Mouse (Mus musculus) lung, postnatal 25 days (tissue): Measurements from ENCODE around the gene Glod5.
"Not testable (repeated sequence)": the region's sequence is repeated elsewhere in the genome, so short reads cannot be mapped to it uniquely, and the experiment has no call there.

Source experiments
- DNase-seq: peaks from one replicate; pipeline ENCODE4 v3.0.0; 2022; ENCODE audit warnings: low spot score

The Glod5 gene

GRCm38 (mm10) chrX:8018286-8018685 is at the start of gene Glod5:
Gene Glod5, minus strand, starts transcription at chrX:8018492.
- DNase-seq, result peak; percentile 5

DNA sequence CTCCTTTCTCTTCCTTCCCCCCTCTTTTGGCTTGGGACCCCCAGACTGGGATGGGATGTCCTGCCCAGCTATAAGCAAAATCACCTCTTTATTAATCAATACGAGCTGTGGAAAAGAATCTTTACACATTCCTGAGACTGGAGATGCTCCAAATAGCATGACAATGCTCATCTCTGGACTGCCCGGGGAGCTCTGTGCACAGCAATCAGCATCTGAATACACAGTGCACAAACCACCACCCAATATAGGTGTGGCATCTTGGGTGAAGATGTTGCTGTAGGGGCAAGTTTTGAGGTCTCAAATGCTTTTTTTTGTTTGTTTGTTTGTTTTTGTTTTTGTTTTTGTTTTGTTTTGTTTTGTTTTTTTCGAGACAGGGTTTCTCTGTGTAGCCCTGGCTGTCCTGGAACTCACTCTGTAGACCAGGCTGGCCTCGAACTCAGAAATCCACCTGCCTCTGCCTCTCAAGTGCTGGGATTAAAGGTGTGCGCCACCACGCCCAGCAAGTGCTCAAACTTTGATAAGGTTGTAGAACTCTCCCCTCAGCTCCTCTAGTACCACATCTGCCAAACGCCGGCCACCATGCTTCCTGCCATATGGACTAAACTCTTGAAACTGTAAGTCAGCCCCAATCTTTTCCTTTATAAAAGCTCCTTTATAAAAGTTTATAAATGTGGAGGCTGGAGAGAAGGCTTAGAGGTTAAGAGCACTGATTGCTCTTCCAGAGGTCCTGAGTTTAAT is 32.9 kb upstream of the Glod5 start:
- not testable (repeated sequence) for DNase-seq

DNA sequence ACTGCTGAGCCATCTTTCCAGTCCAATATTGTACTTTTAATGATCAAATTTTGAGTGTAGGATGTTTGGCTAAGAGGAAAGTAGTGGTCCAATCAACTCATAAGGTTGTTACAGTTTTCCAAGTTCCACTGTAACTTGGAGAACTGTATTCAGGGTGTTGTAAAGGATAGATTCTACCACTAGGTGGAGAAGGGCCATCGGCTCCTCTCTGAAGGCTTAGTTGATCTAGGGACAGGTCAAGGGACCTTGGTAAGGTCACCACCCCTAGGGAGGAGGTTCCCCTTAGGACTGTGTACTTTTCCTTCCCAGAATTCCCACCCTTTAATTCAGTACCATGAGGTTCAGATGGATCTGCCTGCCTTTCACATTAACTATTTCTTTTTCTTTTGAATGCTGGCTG is 14.7 kb upstream of the Glod5 start:
- DNase-seq, result no peak

DNA sequence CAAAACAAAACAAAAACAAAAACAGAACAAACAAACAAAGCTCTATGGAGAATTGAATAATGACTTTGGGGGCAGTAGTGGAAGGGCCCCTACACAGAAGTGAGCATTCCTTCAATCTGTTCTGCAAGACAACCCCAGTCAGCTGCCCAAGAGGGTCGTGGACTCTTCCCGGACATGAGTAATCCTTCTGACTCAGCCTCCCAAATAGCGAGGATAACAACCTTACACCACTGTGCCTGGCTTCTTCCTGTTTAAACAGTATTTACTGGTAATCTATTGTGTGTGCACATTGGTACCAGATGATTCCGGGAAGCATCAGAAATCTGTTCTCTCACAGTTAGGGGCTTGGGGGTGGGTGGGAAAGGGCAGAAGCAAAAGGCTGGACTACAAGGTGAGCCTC is 8.5 kb upstream of the Glod5 start:
- DNase-seq, result no peak

DNA sequence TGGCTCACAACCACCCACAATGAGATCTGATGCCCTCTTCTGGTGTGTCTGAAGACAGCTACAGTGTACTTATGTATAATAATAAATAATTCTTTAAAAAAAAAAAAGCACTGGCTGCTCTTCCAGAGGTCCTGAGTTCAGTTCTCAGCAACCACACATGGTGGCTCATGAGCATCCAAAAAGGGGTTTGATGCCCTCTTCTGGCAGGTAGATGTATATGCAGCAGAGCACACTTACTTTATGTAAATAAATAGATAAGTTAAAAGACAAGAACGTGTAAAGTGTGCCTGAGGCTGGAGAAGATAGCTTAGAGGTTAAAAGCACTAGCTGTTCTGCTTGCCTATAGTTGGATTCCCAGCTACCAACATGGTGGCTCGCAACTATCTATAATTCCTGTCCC is 6.5 kb upstream of the Glod5 start:
- no peak for DNase-seq

GRCm38 (mm10) chrX:8020111-8020778 is 2.0 kb upstream of the Glod5 start:
- DNase-seq, result no peak

GRCm38 (mm10) chrX:8017142-8017541 is 1.1 kb downstream of the Glod5 start:
- peak; percentile 14 for DNase-seq

DNA sequence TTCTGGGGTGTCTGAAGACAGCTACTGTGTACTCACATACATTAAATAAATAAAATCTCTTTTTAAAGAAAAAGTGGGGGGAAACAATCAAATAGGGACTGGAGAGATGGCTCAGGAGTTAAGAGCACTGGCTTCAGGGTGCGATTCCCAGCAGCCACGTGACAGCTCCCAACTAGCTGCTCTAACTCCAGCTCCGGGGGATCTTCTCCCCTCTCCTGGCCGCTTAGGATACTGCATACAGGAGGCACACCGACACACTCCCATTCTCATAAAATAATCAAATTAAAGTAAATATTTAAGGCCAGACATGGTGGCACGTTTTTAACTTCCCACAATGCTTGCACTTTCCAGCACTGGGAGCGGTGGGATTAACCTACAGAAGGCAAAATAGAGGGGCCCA is 2.6 kb downstream of the Glod5 start:
- not testable (repeated sequence) for DNase-seq

GRCm38 (mm10) chrX:8013569-8014314 is 4.5 kb downstream of the Glod5 start:
- no peak for DNase-seq

- DNase-seq, result no peak
Observed at GRCm38 (mm10) chrX:8013157-8013556, 5.1 kb downstream of the Glod5 start.

DNA sequence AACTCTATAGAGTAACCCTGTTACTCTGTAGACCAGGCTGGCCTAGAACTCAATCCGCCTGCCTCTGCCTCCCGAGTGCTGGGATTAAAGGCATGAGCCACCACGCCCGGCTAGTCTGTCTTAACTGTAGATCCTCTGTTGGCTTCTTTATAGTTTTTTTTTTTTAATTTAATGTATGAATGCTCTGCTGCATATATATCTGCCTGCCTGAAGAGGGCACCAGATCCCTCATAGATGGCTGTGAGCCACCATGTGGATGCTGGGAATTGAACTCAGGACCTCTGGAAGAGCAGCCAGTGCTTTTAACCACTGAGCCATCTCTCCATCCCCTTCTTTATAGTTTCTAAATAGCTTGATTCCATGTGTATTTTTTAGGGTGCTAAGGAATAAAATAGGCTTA is 8.9 kb downstream of the Glod5 start:
- DNase-seq, result not testable (repeated sequence)

DNA sequence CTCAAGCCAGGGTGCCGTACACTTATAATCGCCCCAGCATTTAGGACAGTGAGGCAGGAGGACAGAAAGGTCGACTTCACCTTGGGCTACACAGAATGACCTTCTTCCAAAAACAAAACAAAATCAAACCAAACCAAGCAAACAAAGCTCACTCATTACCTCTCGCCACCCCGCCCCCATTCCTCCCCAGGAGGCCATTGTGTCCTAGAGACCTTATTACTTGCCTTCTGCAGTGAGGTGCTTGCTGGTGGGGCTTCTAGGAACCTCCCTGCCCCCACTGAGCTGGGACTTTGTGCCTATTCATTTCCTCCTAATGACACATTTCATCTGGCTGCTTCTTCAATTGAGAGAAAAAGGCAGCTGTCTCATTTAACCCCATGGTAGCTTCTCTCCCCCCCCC is 9.7 kb downstream of the Glod5 start:
- DNase-seq, result no peak

DNA sequence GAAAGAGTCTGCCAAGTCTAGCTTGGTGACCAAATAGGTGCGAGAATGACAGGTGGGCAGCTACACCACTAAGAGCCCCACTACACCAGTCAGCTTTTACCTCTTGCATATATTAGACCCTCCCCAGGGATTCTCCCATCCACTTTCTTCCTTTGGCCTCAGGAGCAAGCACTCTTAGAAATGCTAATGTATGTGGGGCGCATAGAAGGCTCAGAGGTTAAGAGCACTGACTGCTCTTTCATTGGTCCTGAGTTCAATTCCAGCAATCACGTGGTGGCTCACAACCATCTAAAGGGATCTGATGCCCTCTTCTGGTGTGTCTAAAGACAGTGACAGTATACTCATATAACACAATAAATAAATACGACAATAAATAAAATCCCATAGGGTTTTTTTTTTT is 15.3 kb downstream of the Glod5 start:
- DNase-seq, result no peak

- DNase-seq, result no peak
Observed at GRCm38 (mm10) chrX:8002001-8002400, 16.3 kb downstream of the Glod5 start.

- DNase-seq, result no peak
Observed at GRCm38 (mm10) chrX:8000546-8001192, 17.6 kb downstream of the Glod5 start.

DNA sequence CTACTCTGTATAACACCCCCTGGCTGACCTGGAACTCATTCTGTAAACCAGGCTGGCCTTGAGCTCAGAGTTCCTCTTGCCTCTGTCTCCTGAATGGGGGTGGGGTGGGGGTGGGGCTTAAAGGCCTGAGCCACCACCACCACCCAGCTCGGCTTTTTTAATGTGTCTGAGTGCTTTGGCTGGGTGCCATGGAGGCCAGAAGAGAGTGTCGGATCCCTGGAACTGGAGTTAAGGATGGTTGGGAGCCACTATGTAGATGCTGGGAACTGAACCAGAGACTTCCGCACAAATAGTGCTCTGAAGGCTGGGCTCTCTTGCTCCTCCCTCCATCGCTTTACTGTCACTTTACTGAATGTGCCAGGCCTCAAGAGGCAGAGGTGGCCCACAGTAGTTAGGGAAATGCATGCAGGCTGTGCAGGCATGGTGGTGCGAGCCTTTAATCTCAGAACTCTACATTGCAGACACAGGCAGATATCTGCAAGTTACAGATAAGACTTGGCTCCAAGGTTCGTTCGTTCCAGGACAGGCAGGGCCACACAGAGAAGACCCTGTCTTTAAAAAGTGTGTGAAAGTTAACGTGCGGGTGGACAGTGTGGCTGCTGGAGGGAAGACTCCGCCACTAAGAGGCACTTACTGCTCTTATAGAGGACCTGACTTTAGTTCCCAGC is 25.1 kb downstream of the Glod5 start:
- no peak for DNase-seq

- DNase-seq, result no peak
Observed at GRCm38 (mm10) chrX:7992379-7993067, 25.8 kb downstream of the Glod5 start.

GRCm38 (mm10) chrX:7981368-7981767 is 36.9 kb downstream of the Glod5 start:
- no peak for DNase-seq

GRCm38 (mm10) chrX:7977892-7978291 is 40.4 kb downstream of the Glod5 start, which contains the start of gene Gata1:
Gene Gata1, minus strand, starts transcription at chrX:7978071.
- no peak for DNase-seq

- no peak for DNase-seq
Observed at GRCm38 (mm10) chrX:7971292-7971691, 47.0 kb downstream of the Glod5 start.

DNA sequence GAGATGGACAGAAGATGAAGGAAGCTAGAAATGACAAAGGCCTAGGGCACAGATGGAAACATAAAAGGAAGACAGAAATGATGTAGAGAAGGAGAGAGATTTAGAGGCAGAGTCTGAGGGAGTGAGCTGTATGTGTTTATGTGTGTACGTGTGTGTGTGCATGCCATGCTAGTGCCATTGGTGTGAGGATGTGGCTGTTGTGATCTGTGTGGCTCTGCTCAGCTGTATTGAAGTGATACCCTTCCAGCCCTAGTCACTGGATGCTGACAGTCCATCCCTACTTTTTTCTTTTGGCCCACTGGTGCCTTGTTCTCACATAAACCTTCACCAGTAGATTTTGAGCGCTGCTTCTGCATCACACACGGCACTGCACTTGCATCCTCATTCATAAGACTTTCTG is 49.4 kb downstream of the Glod5 start:
- DNase-seq, result no peak
